Mouse (Mus musculus) E14TG2a.4 (cell line): ENCODE results near the gene Phox2a.

Experiments used
- CTCF ChIP-seq: conservative IDR thresholded peaks from 2 replicates; pipeline ENCODE4 v1.5.1; 2014; ENCODE audit warnings: low read length
- NANOG ChIP-seq: IDR thresholded peaks from 2 replicates; pipeline ENCODE4 v1.6.1; 2014; ENCODE audit warnings: borderline replicate concordance, low read length, mixed read lengths
- POU5F1 ChIP-seq: IDR thresholded peaks from 2 replicates; pipeline ENCODE4 v1.6.1; 2014; ENCODE audit warnings: low read length, borderline replicate concordance

DNA sequence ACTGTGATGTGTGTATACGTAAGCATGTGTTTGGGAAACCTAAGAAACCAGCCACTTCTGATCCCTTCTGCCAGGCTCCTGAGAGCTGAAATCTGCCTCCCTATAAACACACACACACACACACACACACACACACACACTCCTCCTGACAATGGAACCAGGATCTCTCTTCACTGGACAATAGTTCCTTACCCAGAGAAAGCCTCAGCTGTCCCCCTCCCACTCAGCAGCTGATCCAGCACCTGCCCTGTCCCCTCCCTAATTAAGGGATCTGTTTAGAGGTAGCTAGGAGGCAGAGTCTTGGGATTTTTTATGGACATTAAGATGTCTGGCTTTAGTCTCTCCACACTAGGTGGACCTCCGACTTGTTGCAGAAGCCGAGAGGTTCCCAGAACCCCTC is 16.8 kb downstream of the Phox2a start:
- no peak for TF ChIP-seq CTCF
- no peak for TF ChIP-seq POU5F1
- TF ChIP-seq NANOG = no peak
